Mouse (Mus musculus) hindbrain, embryonic 16.5 days (tissue): ENCODE data around the gene Lpar1. TPM values are rescaled to one million over a fixed set of nuclear protein-coding genes. Genes with fewer than 3 reads are reported as not detected.

Experiments used
- ATAC-seq: fragments of 200-750 bp; cut with Nextera tagmentation; 2 replicates; pipeline ENCODE4 v1.8.0; 2017; ENCODE audit warnings: moderate TSS enrichment, moderate library complexity
- H3K27ac ChIP-seq: fragments of 300-500 bp; sonication (generic); 2 replicates; pipeline ENCODE4 v1.5.1; 2014; ENCODE audit warnings: low read depth, mild to moderate bottlenecking, control low read depth, low read length, moderate library complexity
- H3K27me3 ChIP-seq: fragments of 300-500 bp; sonication (generic); replicated peaks from 2 replicates; pipeline ENCODE4 v1.6.1; 2014; ENCODE audit warnings: low read length; ENCODE audit not compliant: control insufficient read depth, insufficient read depth
- H3K36me3 ChIP-seq: fragments of 300-500 bp; sonication (generic); 2 replicates; pipeline ENCODE4 v1.6.1; 2014; ENCODE audit warnings: mild to moderate bottlenecking, low read length, moderate library complexity, mixed read lengths; ENCODE audit not compliant: control insufficient read depth, insufficient read depth
- H3K4me1 ChIP-seq: fragments of 300-500 bp; sonication (generic); 2 replicates; pipeline ENCODE4 v1.6.1; 2014; ENCODE audit warnings: low read depth, low read length; ENCODE audit not compliant: control insufficient read depth, insufficient read depth
- H3K4me2 ChIP-seq: fragments of 300-500 bp; sonication (generic); 2 replicates; pipeline ENCODE4 v1.6.1; 2014; ENCODE audit warnings: mild to moderate bottlenecking, low read length, control low read depth, moderate library complexity
- H3K4me3 ChIP-seq: fragments of 300-500 bp; sonication (generic); 2 replicates; pipeline ENCODE4 v1.5.1; 2014; ENCODE audit warnings: mild to moderate bottlenecking, low read length, control low read depth, moderate library complexity
- H3K9ac ChIP-seq: fragments of 300-500 bp; sonication (generic); 2 replicates; pipeline ENCODE4 v1.6.1; 2014; ENCODE audit warnings: low read depth, mild to moderate bottlenecking, control low read depth, low read length, moderate library complexity
- H3K9me3 ChIP-seq: fragments of 300-500 bp; sonication (generic); 2 replicates; pipeline ENCODE4 v1.6.1; 2014; ENCODE audit warnings: mild to moderate bottlenecking, low read length, moderate library complexity; ENCODE audit not compliant: control insufficient read depth
- WGBS: fragments of 180-500 bp; shearing (Covaris S2); extraction: QIAGEN DNeasy Blood & Tissue Kit; methylation state at CpG from one replicate; pipeline ENCODE4 v1.1.7; 2014; 5-methylcytosine and 5-hydroxymethylcytosine counted together
- polyA plus RNA-seq: library from polyadenylated mRNA; unstranded; fragments of >200 nt; fragmentation: Nextera tagmentation; extraction: Ambion mirVana; gene quantifications from 2 replicates; pipeline ENCODE4 v1.2.1, GENCODE M21; 2015

Gene Lpar1
- polyA plus RNA-seq, 1 experiment from 2014 or later: 20.9 TPM

DNA sequence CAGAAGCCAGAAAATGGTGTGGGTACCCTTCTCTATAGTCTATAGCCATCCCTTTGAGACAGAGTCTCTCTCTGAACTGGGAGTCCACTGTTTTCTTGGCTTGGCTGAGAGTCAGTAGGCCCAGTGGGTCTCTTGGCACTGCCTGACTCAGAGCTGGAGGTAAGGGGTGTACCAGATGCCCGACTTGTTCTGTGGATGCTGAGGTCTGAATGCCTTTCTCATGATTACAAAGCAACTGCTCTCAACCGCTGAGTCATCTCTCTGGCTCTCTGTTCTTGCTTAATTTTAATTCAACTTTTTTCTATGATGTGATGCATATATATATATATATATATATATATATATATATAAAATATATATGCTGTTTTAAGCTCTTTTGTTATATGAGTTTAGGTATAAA is 91.1 kb downstream of the Lpar1 start:
- H3K27ac ChIP-seq: no peak overlapping the region
- H3K36me3 ChIP-seq: no peaks in the 10 kb centered on the region
- 82% methylated on average over 2 of the region's 2 CpGs for WGBS
- H3K27me3 ChIP-seq: no peaks in the 10 kb centered on the region
- H3K9me3 ChIP-seq: 0 out of 2 replicates have a peak, but pooled peaks cover 3% of the 10 kb centered on the region
- no peaks in the 10 kb centered on the region for H3K4me1 ChIP-seq
- ATAC-seq: no peak
- no peak overlapping the region for H3K4me3 ChIP-seq
- no peak overlapping the region for H3K4me2 ChIP-seq
- H3K9ac ChIP-seq: no peak overlapping the region

DNA sequence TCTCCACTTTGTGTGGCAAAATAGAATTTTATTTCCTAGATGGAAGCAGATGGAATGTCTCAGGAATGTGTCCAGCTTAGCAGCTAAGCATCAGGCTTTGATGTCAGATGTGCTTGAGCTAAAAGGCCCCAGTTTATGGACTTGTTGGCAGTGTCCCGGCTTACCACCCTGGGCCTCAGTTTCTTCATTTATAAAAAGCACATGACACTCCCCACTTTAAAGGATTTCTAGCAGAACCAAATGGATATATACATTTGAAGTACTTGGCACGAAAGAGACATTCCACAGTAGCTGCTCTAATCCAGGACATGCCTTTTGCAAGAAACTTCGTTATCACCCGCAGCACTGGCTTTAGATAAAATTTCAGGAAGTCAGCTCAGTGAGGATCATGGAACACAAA is 100.4 kb downstream of the Lpar1 start:
- Histone ChIP-seq H3K4me1 (no peaks in the 10 kb centered on the region), H3K4me3 (no peak overlapping the region), H3K27me3 (no peaks in the 10 kb centered on the region), H3K9ac (no peak overlapping the region), H3K4me2 (no peak overlapping the region), H3K36me3 (no peaks in the 10 kb centered on the region), H3K27ac (no peak overlapping the region), H3K9me3 (0 out of 2 replicates have a peak, but pooled peaks cover under 1% of the 10 kb centered on the region)
- no peak for ATAC-seq
- WGBS: 84% methylated on average over 4 of the region's 4 CpGs

DNA sequence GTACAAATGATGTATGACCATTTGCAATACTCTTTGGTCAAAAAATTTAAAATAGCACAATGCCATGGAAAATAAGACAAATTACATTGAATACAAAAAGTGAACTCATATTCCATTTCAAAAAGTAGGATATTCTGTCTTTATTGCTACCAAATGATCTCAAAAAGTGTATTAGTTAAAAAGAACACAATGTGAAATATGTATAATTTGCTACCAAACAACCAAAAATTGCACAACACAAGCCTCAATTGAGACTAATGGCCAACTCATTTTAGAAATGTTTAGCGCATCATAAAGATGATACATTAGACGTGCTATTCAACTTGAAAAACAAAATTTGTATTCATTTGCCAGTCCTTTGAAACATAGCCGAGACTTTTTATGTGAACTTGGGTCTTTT is 104.9 kb downstream of the Lpar1 start:
- no peaks in the 10 kb centered on the region for H3K4me1 ChIP-seq
- WGBS: 96% methylated on average over 3 of the region's 3 CpGs
- no peaks in the 10 kb centered on the region for H3K9me3 ChIP-seq
- H3K36me3 ChIP-seq: no peaks in the 10 kb centered on the region
- ATAC-seq: no peak
- H3K27me3 ChIP-seq: no peaks in the 10 kb centered on the region
- H3K9ac ChIP-seq: no peak overlapping the region
- no peak overlapping the region for H3K4me3 ChIP-seq
- no peak overlapping the region for H3K27ac ChIP-seq
- no peak overlapping the region for H3K4me2 ChIP-seq

DNA sequence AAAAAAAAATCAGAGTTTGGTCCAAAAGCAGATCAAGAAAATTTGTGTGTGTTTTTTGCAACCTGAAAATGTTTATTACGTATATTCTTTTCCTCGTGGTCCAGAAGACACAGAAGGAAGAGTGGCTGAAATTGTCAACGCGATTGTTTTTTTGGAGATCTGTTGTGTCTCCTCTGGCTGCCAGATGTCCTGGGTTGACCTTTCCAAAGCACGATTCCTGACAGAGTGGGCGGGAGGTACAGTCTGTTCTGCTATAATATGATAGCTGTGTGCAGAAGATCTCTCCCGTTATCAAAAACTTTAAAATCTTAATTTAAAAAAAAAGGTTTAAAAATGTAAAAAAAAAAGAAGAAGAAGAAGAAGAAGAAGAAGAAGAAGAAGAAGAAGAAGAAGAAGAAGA is 105.9 kb downstream of the Lpar1 start:
- no peaks in the 10 kb centered on the region for H3K4me1 ChIP-seq
- H3K4me3 ChIP-seq: no peak overlapping the region
- WGBS: 84% methylated on average over 7 of the region's 7 CpGs
- no peaks in the 10 kb centered on the region for H3K27me3 ChIP-seq
- H3K27ac ChIP-seq: no peak overlapping the region
- no peak overlapping the region for H3K4me2 ChIP-seq
- no peak overlapping the region for H3K9ac ChIP-seq
- H3K9me3 ChIP-seq: no peaks in the 10 kb centered on the region
- H3K36me3 ChIP-seq: no peaks in the 10 kb centered on the region
- no peak for ATAC-seq

DNA sequence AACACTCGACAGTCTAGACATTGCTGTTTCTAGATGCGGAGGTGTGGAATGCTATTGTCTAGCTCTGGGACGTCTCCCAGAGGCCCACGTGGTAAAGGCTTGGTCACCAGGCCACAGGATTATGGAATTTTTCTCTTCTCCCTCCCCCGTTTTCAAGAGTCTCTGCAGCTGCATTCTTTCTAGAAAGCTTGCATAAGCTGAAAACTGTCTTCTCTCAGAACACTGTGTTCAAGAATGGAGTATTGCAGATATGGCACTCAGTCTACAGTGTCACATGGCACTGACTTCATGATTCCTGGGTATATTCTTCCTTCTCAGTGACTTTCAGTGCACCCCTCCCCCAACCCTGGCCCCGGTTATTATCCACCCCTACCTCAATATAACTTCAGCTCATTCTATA is 107.9 kb downstream of the Lpar1 start:
- H3K27me3 ChIP-seq: no peaks in the 10 kb centered on the region
- H3K36me3 ChIP-seq: no peaks in the 10 kb centered on the region
- no peaks in the 10 kb centered on the region for H3K4me1 ChIP-seq
- ATAC-seq: no peak
- 77% methylated on average over 6 of the region's 6 CpGs for WGBS
- H3K9me3 ChIP-seq: no peaks in the 10 kb centered on the region
- no peak overlapping the region for H3K27ac ChIP-seq
- no peak overlapping the region for H3K4me3 ChIP-seq
- no peak overlapping the region for H3K9ac ChIP-seq
- H3K4me2 ChIP-seq: no peak overlapping the region

DNA sequence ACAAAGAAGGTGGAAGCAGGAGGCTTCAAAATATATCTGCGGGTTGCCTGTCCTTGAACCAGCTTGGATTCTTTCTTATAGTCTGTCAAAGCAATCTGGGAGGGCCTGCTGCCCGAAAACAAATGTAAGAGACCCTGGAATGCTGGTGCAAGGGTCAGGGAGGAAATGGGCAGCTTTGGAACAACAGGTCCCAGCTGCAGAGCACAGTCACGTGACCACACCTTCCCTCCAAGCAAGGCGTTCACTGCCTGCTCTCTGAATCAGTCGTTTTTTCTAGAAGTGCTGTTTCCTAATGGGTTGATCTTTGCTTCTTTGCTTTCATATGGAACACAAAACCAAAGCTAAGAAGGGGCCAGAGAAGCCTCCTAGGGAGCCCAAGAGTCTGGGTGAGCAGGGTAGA is 111.4 kb downstream of the Lpar1 start:
- H3K4me3 ChIP-seq: no peak overlapping the region
- ATAC-seq: no peak
- no peak overlapping the region for H3K4me2 ChIP-seq
- H3K27me3 ChIP-seq: no peaks in the 10 kb centered on the region
- no peak overlapping the region for H3K9ac ChIP-seq
- H3K9me3 ChIP-seq: no peaks in the 10 kb centered on the region
- no peak overlapping the region for H3K27ac ChIP-seq
- H3K4me1 ChIP-seq: no peaks in the 10 kb centered on the region
- 49% methylated on average over 5 of the region's 5 CpGs for WGBS
- no peaks in the 10 kb centered on the region for H3K36me3 ChIP-seq

DNA sequence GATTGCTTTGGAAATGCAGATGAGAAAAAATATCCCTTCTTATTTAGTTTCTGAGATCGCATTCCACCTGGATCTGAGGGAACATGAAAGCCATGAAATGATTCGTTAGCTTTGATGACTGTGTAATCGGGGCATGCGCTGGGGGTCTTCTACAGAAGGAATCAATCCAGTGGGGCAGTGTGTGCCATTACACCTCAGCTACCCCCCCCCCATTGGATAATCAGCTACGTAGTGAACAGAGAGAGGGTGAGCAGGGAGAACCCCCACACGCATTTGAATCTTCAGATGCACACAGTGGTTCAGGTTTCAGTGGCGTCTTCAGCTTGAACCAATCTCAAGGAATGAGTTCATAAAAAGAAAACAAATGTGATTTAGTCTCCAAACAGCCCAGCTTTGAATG is 115.0 kb downstream of the Lpar1 start:
- no peak overlapping the region for H3K27ac ChIP-seq
- no peak overlapping the region for H3K9ac ChIP-seq
- H3K4me3 ChIP-seq: no peak overlapping the region
- no peaks in the 10 kb centered on the region for H3K9me3 ChIP-seq
- no peaks in the 10 kb centered on the region for H3K27me3 ChIP-seq
- H3K36me3 ChIP-seq: no peaks in the 10 kb centered on the region
- H3K4me1 ChIP-seq: no peaks in the 10 kb centered on the region
- 77% methylated on average over 7 of the region's 7 CpGs for whole genome bisulfite sequencing
- ATAC-seq: no peak
- no peak overlapping the region for H3K4me2 ChIP-seq

DNA sequence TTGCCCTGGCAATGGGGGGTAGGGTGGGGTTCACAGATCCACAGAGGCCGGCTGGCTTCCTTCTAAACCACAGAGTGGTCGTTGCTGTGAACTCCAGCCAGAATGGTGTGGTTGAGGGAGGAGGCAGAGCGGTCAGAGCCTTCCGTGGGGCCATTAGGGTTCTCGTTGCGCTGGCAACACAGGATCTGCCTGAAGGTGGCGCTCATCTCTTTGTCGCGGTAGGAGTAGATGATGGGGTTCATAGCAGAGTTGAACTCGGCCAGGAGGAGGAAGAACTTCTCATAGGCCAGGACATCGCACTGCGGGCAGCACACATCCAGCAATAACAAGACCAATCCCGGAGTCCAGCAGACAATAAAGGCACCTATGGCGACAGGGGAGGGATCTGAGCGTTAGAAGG is 116.4 kb downstream of the Lpar1 start:
- no peak for ATAC-seq
- Histone ChIP-seq H3K4me2 (no peak overlapping the region), H3K27ac (no peak overlapping the region), H3K9ac (no peak overlapping the region), H3K36me3 (no peaks in the 10 kb centered on the region), H3K4me1 (no peaks in the 10 kb centered on the region), H3K9me3 (no peaks in the 10 kb centered on the region), H3K4me3 (no peak overlapping the region), H3K27me3 (no peaks in the 10 kb centered on the region)
- 83% methylated on average over 15 of the region's 15 CpGs for WGBS

DNA sequence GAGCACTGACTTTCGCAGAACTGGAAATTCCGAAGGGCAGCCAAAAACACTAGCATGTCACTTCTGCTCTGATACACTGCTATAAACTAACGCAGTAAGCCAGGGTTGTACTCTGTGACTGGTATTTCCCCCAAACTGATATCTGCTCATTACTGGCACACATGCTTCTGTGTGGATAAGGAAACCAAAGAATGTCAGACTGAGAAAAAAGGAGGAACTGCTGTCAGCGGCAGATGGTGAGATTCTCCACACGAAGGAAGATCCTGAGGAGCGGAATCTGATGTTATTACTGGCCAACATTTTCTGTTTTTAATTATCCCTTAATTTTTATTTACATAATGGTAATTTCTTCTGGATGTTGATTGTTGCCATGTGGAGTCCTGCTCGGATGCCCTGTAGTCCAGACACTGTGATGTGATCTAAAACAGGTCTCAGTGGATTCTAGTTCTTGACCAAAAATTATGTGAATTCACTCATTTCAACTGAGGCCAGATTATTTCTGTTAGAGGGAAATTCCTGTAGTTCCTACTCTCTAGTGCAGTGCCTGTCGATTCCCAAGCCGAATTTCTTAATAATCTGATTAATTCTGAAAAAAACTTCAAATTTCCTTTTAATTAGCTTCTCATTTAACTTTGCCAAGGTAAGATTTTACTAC is 130.3 kb downstream of the Lpar1 start:
- no peak for ATAC-seq
- Histone ChIP-seq H3K9ac (no peak overlapping the region), H3K36me3 (no peaks in the 10 kb centered on the region), H3K9me3 (no peaks in the 10 kb centered on the region; the same call in 1 of the 2 replicates), H3K4me1 (no peaks in the 10 kb centered on the region), H3K27ac (no peak overlapping the region), H3K4me2 (no peak overlapping the region), H3K4me3 (no peak overlapping the region), H3K27me3 (no peaks in the 10 kb centered on the region)
- 78% methylated on average over 9 of the region's 9 CpGs for WGBS

DNA sequence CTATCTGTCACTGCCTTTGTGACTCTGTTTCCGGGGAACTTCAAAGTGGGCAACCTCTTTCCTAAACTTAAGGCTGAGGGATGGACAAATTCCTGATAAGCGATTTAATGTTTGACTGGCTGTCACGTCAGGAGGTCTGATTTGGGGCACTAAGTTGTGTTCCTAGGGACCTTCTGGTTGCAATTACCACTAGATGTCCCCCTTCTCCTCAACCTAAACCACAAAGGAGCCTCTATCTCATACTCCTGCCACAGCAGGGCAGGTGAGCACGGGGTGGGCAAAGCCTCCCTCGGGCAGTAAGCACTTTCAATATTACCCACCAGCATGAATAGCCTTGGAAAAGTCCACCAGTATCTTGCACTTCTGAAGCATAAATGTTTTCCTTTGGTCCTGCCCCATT is 134.5 kb downstream of the Lpar1 start:
- no peak overlapping the region for H3K4me2 ChIP-seq
- H3K9me3 ChIP-seq: no peaks in the 10 kb centered on the region; the same call in 1 of the 2 replicates
- H3K4me1 ChIP-seq: no peaks in the 10 kb centered on the region
- WGBS: 56% methylated on average over 5 of the region's 5 CpGs
- no peaks in the 10 kb centered on the region for H3K36me3 ChIP-seq
- no peak for ATAC-seq
- no peaks in the 10 kb centered on the region for H3K27me3 ChIP-seq
- H3K4me3 ChIP-seq: no peak overlapping the region
- H3K9ac ChIP-seq: no peak overlapping the region
- no peak overlapping the region for H3K27ac ChIP-seq
